Mouse (Mus musculus) neural tube, embryonic 10.5 days (tissue): ENCODE results near the gene Trf.

Experiments used
- DNase-seq: peaks from one replicate; pipeline ENCODE4 v3.0.0-alpha.2; 2017; ENCODE audit warnings: low spot score; ENCODE audit errors: extremely low spot score

Trf gene

GRCm38 (mm10) chr9:103230151-103230951, at the start of gene Trf, which contains the start of gene Gm20425:
Trf (minus strand) TSS chr9:103230444.
Gm20425 (minus strand) TSS chr9:103230307.
- peak; percentile 26 for DNase-seq

- no peak for DNase-seq
Observed at GRCm38 (mm10) chr9:103276876-103277275, 46.6 kb upstream of the Trf start.

- no peak for DNase-seq
Observed at GRCm38 (mm10) chr9:103275676-103276075, 45.4 kb upstream of the Trf start.

GRCm38 (mm10) chr9:103274819-103275218, 44.6 kb upstream of the Trf start:
- DNase-seq = no peak

GRCm38 (mm10) chr9:103271104-103271503, 40.9 kb upstream of the Trf start:
- no peak for DNase-seq

GRCm38 (mm10) chr9:103265778-103266177, 35.5 kb upstream of the Trf start:
- DNase-seq = no peak

- no peak for DNase-seq
Observed at GRCm38 (mm10) chr9:103252906-103253305, 22.7 kb upstream of the Trf start.

- DNase-seq = no peak
Observed at GRCm38 (mm10) chr9:103248618-103249017, 18.4 kb upstream of the Trf start.

- no peak for DNase-seq
Observed at GRCm38 (mm10) chr9:103246526-103247168, 16.4 kb upstream of the Trf start.

GRCm38 (mm10) chr9:103243640-103244039, 13.4 kb upstream of the Trf start:
- no peak for DNase-seq

GRCm38 (mm10) chr9:103241206-103241605, 11.0 kb upstream of the Trf start:
- DNase-seq = no peak

- no peak for DNase-seq
Observed at GRCm38 (mm10) chr9:103239471-103239870, 9.2 kb upstream of the Trf start.

GRCm38 (mm10) chr9:103234565-103235165, 4.4 kb upstream of the Trf start:
- DNase-seq = no peak

GRCm38 (mm10) chr9:103234059-103234458, 3.8 kb upstream of the Trf start:
- no peak for DNase-seq

GRCm38 (mm10) chr9:103233006-103233395, 2.8 kb upstream of the Trf start:
- DNase-seq = no peak

- no peak for DNase-seq
Observed at GRCm38 (mm10) chr9:103232232-103233005, 2.2 kb upstream of the Trf start.

- DNase-seq = no peak
Observed at GRCm38 (mm10) chr9:103229037-103229867, 992 bp downstream of the Trf start.

GRCm38 (mm10) chr9:103228370-103229003, 1.8 kb downstream of the Trf start:
- DNase-seq = no peak

- no peak for DNase-seq
Observed at GRCm38 (mm10) chr9:103227760-103228159, 2.5 kb downstream of the Trf start.

- DNase-seq = no peak
Observed at GRCm38 (mm10) chr9:103226806-103227205, 3.4 kb downstream of the Trf start.
